Mouse (Mus musculus) cerebellum, adult 8-10 months (tissue): ENCODE measurements around the gene Gngt2.

Source experiments
- DNase-seq: peaks from one replicate; pipeline ENCODE4 v3.0.0; 2022

Gngt2 gene

DNA sequence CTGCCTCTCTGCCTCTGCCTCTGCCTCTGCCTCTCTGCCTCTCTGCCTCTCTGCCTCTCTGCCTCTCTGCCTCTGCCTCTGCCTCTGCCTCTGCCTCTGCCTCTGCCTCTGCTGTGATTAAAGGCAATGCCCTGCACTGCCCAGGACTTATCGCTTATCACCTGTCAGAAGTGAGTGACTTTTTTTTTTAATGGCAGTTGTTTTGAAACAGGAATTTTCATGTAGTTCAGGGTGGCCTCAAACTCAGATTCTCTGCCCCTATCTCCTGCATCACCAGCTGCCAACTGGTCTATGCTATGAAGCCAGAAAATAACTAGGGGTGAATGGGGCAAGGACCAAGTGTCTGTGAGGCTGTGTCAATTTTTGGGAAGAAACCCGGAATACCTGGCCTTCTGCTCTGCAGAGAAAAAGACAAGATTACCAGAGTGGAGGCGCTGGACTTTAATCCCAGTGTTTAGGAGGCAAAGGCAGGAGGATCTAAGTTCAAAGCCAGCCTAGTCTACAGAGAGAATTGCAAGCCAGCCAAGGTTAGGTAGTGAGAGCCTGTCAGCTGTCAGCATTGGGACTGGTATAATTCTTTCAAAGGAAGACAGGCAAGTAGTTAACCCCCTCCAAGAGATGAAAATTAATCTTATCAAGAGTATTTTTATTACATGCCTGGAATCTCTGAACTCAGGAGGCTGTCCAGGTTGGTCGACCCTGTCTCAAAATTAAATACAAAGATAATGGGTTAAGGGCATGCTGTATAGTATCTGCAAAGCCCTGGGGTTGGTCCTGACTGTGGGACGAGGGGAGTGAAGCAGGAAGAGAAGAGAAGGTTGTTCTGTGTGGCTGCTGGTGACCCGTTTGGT is 10.5 kb upstream of the Gngt2 start:
- DNase-seq = no peak

DNA sequence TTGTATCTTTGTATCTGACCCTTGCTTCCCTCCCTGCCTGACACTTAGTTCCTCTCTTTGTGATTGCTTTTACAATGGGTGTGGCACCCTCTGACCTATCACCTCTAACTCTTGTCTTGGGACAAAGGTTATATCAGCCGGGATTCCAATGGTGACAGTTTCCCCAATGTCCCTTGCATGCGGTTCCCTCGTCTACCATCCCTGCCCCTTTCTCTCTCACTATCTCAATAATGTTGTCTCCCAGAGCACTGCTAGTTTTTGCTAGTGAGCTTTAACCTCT is 9.9 kb upstream of the Gngt2 start:
- DNase-seq = no peak

- peak; percentile 77 for DNase-seq
These were observed 9.4 kb upstream of the Gngt2 start for GRCm38 (mm10) chr11:95827464-95828085.

DNA sequence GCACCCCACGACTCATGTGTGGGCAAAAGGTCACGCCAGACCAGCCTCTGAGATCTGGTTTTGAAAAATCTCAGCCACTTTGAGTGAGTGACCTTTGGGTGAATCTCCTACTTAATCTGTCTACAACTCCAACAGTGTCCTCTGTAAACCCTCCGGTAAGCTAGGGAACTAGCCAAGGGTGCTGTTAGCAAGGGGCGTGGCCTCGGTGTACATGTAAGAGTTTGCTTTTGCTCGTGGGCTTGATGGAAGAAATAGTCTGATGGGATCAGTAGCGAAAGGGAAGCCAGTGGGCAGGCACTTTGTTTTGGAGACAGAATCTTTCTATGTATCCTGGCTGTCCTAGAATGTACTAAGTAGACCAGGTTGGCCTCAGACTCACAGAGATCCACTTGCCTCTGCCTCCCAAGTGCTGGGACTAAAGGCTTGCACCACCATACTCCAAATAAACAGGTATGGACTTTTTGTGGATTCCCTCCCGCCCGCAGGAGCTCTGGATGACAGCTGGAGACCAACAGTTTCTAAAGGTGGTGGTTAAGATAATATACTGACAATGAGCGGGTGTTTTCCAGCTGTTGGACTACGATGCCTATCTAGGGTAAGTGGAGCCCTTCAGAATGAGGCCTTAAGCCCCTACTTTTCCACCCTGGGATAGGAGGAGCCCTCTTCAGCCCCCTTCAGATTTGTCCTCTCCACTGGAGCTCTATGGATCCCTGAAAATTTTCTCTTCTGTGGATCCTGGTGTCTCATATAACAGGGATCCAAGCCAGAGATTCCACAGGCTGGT is 8.6 kb upstream of the Gngt2 start:
- no peak for DNase-seq

- no peak for DNase-seq
These were observed 7.4 kb upstream of the Gngt2 start for GRCm38 (mm10) chr11:95829526-95830050.

- DNase-seq = no peak
These were observed 6.4 kb upstream of the Gngt2 start for GRCm38 (mm10) chr11:95830411-95831275.

GRCm38 (mm10) chr11:95831276-95831619 is 5.8 kb upstream of the Gngt2 start:
- DNase-seq = no peak

DNA sequence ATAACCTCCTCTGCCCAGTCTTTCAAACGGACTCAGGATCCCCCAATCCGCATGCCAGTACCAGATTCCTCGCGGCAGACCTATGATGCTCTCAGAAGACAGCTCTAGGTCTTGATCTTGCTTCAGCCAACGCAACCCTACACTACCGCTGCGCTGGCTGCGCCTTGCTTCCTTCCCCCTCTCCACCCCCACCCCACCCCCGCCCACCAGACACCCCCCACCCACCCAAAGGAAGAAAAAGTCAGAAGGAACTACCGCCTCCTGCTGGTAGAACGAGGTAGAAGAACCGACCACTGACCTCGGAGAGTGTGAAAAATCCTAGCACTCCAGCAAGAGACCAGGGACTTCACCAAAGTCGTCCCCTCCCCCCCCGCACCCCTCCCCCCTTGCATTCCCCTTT is 5.4 kb upstream of the Gngt2 start:
- DNase-seq = no peak

DNA sequence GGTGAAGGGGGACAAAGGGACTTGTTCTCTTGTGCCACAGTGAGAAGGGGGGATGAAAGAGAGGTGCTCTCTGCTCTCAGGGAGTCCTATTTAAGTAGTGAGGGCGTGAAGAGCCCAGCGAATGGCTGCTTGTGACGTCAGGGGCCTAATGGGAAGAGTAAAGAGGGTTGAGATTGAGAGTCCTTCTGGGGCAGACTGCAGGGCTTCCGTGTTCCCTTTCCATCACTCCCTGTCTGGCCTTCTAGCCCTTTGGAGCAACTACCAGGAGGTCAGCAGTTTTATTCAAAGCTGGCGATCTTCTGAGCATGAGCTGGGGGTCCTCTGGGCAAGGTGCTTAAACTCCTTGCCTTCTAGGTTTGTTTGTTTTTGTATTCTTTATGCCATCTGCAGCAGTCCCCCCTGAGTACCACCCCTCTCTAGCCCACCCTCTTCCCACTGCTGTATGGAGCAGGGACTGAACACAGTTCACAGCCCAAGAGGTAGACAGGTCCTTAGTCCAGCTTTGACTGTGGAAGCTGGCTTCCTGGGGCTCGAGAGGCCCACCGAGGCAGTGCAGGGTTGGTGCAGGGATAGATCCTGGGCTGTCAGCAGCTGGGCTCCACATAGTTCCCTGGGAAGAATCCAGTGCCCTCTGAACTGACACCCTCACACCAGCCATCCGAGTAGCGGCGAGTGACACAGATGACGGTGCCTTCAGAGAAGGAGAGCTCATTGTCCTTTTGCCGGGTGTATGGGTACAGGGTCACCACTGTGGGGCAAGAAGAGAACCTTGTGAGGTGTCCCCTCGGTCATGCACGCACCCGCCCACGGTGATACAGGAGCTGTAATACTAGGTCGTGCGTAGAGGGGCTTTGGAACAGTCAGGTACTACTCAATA is 4.6 kb upstream of the Gngt2 start:
- DNase-seq = no peak

DNA sequence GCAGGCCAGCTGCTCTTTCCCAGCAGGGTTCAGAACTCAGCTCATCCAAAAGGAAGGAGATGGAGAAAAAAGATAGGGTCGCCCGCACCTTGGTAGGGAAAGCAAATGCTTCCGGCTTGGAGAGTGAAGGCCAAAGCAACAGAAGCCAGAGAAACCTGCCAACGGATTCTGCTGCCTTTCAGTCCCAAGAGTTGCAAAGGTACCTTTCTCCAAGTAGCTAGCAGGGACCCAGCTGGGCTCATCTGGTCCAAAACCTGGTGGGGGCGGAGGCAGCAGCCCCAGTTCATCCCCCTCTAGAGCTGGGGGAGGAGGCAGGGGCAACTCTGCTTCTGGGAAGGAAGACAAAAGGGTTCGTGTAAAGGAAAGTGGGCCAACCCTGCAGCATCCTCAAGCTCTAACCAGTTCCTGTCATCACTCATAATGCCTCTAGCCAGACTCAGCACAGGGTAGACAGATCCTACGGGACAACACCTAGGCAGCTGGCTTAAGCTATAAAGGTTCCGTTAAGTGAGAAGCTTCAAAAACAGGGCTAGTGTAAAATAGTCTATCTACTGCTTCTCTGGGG is 3.9 kb upstream of the Gngt2 start:
- no peak for DNase-seq

DNA sequence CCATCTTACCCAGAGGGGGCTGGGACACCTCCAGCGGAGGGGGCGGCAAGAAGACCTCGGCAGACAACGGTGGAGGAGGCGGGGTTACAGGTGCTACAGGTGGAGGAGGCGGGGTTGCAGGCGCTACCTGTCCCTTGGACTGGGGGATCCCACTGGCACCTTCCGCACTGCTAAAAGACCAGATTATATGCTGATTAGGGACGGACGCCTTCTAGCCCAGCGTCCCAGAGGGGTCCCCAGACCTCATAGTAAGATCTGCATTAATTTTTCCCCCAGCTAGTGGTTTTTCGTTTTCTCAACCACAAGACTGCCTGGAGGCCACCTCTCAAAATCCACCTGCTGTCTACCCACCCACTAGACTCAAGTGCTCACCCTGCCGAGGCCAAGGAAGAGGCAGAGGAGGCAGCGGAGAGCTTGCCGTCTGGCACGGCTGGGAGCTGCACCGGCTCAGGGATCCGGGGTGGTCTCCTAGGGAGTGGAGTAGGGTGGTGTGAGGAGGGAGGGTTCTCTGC is 3.3 kb upstream of the Gngt2 start:
- DNase-seq = no peak

- DNase-seq = no peak
These were observed 2.8 kb upstream of the Gngt2 start for GRCm38 (mm10) chr11:95834143-95834667.

DNA sequence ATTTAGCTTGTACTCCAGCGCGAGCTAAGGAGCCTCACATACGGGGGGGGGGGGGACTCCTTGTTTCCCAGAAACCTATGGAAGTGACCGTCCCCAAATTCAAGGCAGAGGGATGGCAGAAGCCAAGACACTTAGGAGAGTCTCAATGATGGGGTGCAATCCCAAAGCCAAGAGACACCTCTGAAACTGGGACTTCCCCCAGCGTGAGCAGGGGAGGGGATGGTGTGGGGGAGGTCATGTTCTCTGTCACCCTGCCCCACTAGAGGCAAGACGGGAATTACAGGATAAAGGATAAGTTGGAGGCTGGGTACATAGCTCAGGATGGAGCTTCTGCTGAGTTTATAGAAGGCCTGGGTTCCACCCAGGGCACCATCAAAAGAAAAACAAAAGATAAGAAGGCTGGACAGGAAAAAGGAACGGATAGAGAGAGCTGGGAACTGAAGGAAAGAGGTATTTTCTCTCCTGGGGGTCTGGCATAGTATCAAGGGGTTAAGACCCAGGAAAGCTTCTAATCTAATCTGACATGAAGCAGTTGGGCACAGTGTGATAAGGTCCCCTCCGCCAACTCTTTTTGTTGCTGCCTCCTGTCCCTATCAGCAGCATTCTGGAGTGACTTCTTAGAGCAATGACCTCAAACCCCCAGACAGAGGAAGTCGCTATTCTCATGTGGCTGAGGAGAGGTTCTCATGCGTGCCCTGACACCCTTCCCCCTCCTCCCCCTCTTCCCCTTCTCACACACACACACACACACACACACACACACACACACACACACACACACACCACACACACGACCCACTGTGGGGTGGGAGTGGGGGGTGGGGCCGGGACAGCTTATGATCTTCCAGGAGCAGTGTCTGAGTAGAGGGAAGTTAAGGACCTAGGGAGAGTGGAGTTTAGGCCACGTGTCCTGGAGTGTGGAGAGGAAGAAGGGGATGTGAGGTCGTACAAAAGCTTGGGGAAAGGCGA is 2.0 kb upstream of the Gngt2 start:
- DNase-seq = no peak

- no peak for DNase-seq
These were observed 1.2 kb upstream of the Gngt2 start for GRCm38 (mm10) chr11:95835832-95836231.

DNA sequence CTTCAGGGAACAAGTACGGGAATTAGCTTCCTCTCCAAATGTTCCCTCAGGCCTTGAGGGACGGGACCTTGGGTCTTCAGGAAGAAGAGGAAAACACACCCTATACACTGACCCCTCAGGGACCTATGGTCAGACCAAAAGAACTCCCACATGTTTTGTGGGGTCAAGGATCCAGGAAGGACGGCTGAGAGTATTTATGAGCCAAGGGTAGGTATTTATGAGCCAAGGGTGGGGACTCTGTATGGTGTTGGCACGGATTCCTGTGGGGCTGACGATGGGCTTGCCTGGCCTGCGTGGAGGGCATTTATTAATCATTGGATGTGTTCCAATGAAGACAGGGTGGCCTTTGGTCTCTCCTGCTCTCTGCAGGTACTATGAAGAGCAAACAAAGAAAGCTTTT is 583 bp upstream of the Gngt2 start:
- no peak for DNase-seq

DNA sequence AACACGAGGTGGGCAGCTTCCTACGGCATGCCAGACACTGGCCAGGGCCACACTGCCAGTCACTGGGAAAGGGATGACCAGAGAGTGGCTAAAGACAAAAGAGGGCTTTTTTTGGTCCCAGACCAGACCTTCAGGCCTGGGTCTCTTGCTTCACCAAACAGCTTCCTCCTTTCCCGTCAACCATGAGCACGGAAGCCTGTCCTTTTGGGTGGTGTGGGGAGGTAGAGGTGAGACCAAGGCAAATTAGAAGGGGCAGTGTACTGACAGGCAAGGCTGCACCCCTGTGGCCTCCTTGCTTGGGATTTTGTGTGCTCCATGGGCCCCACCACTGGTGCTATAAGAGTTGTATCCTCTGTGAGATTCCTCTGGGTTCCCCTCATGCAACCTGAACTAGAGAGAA is 1.6 kb downstream of the Gngt2 start:
- no peak for DNase-seq

GRCm38 (mm10) chr11:95838999-95839868 is 2.2 kb downstream of the Gngt2 start:
- DNase-seq = no peak

GRCm38 (mm10) chr11:95840694-95841497 is 3.9 kb downstream of the Gngt2 start:
- no peak for DNase-seq
